Mouse (Mus musculus) myocyte (in vitro differentiated cells): ENCODE data around the gene Retnla.

Source experiments
- MAX ChIP-seq: IDR thresholded peaks from one replicate; pipeline ENCODE4 v1.6.1; 2011; ENCODE audit warnings: low read depth, mild to moderate bottlenecking, control low read depth
- MYOD1 ChIP-seq, 3 experiments: IDR thresholded peaks; one replicate each; pipeline ENCODE4 v1.6.1; 2011; ENCODE audit warnings: control low read depth in 2 of 3, low read depth in 2 of 3, mild to moderate bottlenecking in 2 of 3, moderate library complexity in 1 of 3; ENCODE audit not compliant: insufficient read length in 2 of 3, control insufficient read depth in 1 of 3
- POLR2AphosphoS2 ChIP-seq: IDR thresholded peaks from one replicate; pipeline ENCODE4 v1.6.1; 2011; ENCODE audit warnings: low read depth, control low read depth; ENCODE audit not compliant: insufficient read length
- TCF3 ChIP-seq: IDR thresholded peaks from one replicate; pipeline ENCODE4 v1.6.1; 2011; ENCODE audit warnings: low read depth, control low read depth; ENCODE audit not compliant: insufficient read length

DNA sequence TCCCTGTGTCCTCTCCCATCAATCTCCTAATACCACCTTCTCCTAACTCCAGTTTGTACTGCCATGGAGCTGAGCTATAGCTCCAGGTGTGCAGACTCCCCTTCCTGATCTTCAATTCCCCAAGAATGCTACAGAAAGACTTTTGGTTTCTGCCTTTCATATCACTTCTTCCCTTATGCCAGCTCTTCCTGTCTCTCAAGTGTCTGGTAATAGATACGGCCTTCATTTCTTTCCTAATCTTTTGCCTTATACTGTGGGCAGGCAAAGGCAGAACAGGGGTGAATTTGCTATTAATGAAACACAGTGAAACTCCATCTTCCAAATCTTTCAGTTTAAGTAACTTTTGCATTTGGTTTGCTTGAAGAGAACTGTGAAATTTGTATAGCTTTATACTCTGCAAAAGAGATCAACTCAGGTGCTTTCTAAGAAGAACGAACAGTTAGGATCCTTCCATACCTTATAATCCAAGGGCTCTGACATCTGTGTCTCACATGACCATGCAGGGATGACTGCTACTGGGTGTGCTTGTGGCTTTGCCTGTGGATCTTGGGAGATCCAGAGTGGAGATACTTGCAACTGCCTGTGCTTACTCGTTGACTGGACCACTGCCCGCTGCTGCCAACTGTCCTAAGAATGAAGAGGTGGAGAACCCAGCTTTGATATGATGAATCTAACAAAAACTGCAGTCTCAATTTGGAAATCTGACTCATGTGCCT is 1.5 kb downstream of the Retnla start:
- TF ChIP-seq POLR2AphosphoS2 (no peak), MYOD1 (IDR thresholded peaks at IDR 0.05; ENCODE audit: control insufficient read depth in 1 of 3, insufficient read length in 2 of 3, low read depth in 2 of 3) (no peak), TCF3 (no peak), MAX (no peak)
